Mouse (Mus musculus) CD4-positive helper T cell, adult 2 months (primary cell): ENCODE data around the gene Dnajb3.
"Not testable (repeated sequence)": the region's sequence is repeated elsewhere in the genome, so short reads cannot be mapped to it uniquely, and the experiment has no call there.

Experiments used
- DNase-seq: peaks from one replicate; pipeline ENCODE4 v3.0.0-alpha.2; 2012; ENCODE audit warnings: low read depth, missing footprints, low spot score

Gene Dnajb3

GRCm38 (mm10) chr1:88215466-88216380, 10.1 kb upstream of the Dnajb3 start:
- peak; percentile 14 for DNase-seq

GRCm38 (mm10) chr1:88214462-88214952, 8.9 kb upstream of the Dnajb3 start:
- peak; percentile 12 for DNase-seq

GRCm38 (mm10) chr1:88213766-88214461, 8.3 kb upstream of the Dnajb3 start:
- DNase-seq = peak; percentile 18

GRCm38 (mm10) chr1:88213061-88213460, 7.5 kb upstream of the Dnajb3 start:
- peak; percentile 3 for DNase-seq

- peak; percentile 12 for DNase-seq
These were observed 6.9 kb upstream of the Dnajb3 start for GRCm38 (mm10) chr1:88212341-88213045.

GRCm38 (mm10) chr1:88211812-88212211, 6.2 kb upstream of the Dnajb3 start, which contains the start of gene Ugt1a1:
Gene Ugt1a1, plus strand, starts transcription at chr1:88211959.
- peak; percentile 14 for DNase-seq

- no peak for DNase-seq
These were observed 1.4 kb upstream of the Dnajb3 start for GRCm38 (mm10) chr1:88206843-88207479.

- no peak for DNase-seq
These were observed 5.1 kb downstream of the Dnajb3 start, which contains the start of gene Ugt1a2 for GRCm38 (mm10) chr1:88200456-88200855. Gene Ugt1a2, plus strand, starts transcription at chr1:88200601.

GRCm38 (mm10) chr1:88199996-88200395, 5.6 kb downstream of the Dnajb3 start:
- no peak for DNase-seq

- no peak for DNase-seq
These were observed 8.1 kb downstream of the Dnajb3 start for GRCm38 (mm10) chr1:88197443-88197842.

GRCm38 (mm10) chr1:88195687-88196086, 9.9 kb downstream of the Dnajb3 start:
- no peak for DNase-seq

- no peak for DNase-seq
These were observed 13.4 kb downstream of the Dnajb3 start for GRCm38 (mm10) chr1:88192136-88192535.

- DNase-seq = no peak
These were observed 19.2 kb downstream of the Dnajb3 start for GRCm38 (mm10) chr1:88186325-88186935.

GRCm38 (mm10) chr1:88179657-88180056, 25.9 kb downstream of the Dnajb3 start:
- DNase-seq = no peak

GRCm38 (mm10) chr1:88172190-88172589, 33.4 kb downstream of the Dnajb3 start:
- not testable (repeated sequence) for DNase-seq

GRCm38 (mm10) chr1:88165711-88166110, 39.9 kb downstream of the Dnajb3 start, which contains the start of gene Ugt1a5:
Gene Ugt1a5, plus strand, starts transcription at chr1:88166012.
- no peak for DNase-seq

GRCm38 (mm10) chr1:88158430-88158829, 47.2 kb downstream of the Dnajb3 start:
- no peak for DNase-seq
